Mouse (Mus musculus) erythroblast, adult 5-6 weeks (primary cell): ENCODE measurements around the gene Il27ra. TPM values are rescaled to one million over a fixed set of nuclear protein-coding genes. Genes with fewer than 3 reads are reported as not detected.
"Not testable (repeated sequence)": the region's sequence is repeated elsewhere in the genome, so short reads cannot be mapped to it uniquely, and the experiment has no call there.

ENCODE experiments used
- ATAC-seq: replicated peaks from 2 replicates; pipeline ENCODE4 v1.8.0; 2016; ENCODE audit warnings: moderate number of reproducible peaks, mild to moderate bottlenecking, moderate TSS enrichment, inconsistent platforms; ENCODE audit not compliant: poor library complexity, low FRiP score, severe bottlenecking
- total RNA-seq, 2 experiments: library from RNA; stranded (forward) in 1 of 2; stranded (reverse) in 1 of 2; fragments of 150-400 nt in 1 of 2; fragments of 200-764, 138-1000 nt in 1 of 2; gene quantifications; 2 replicates each; pipeline versions ENCODE4 v1.2.3 to v1.2.4; 2015 to 2017; ENCODE audit warnings: low replicate concordance in 2 of 2

Gene Il27ra
- total RNA-seq, 2 experiments from 2014 or later: 0.17 to 0.96 TPM

- ATAC-seq: peak; percentile 50; the same call in 1 of the 2 replicates
Measured at GRCm38 (mm10) chr8:84024171-84024570, 18.2 kb downstream of the Il27ra start.

GRCm38 (mm10) chr8:84023631-84024030 lies 18.8 kb downstream of the Il27ra start:
- ATAC-seq: no peak

DNA sequence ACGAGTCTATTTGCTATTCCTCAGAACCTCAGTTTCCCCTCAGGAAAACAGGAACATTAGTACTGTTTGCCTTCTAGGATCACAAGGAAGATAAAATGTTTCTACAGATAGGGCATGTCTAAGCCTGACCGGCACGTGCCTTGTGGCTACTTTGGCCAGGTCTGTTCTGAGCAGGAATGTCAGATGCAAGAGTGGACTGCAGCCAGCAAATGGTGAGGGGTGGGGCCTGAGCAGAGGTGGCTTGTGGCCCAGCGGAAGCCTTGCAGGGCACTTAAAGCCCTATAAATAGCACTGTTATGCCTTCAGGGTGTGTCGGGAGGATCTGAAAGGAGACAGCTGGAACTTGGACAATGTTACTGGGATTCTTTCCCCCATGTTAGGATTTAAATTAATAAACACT lies 19.3 kb downstream of the Il27ra start:
- ATAC-seq: no peak

GRCm38 (mm10) chr8:84021569-84021968 lies 20.8 kb downstream of the Il27ra start:
- ATAC-seq: no peak

DNA sequence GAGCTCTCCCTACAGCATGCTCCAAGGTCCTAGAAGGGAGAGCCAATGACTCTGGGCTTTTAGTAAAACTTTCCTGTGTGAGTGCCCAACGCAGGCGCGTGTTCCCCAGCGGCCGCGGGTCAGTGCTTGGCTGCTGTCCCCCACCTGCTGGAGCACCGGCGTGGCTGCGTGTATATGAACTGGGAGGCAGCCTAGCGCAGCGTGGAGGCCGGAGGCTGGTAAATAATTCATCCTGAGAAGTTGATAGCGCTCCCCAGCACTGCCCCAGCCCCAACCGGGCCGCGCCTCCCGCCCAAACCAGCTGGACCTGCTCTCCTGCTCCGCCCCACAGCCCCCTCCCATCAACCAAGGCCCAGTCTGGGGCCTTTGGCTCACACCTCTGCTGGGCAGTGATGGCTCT lies 21.3 kb downstream of the Il27ra start, which contains the start of gene Palm3:
Palm3 (plus strand) TSS at position 376 of the 400 bp plus-strand sequence.
- no peak for ATAC-seq

DNA sequence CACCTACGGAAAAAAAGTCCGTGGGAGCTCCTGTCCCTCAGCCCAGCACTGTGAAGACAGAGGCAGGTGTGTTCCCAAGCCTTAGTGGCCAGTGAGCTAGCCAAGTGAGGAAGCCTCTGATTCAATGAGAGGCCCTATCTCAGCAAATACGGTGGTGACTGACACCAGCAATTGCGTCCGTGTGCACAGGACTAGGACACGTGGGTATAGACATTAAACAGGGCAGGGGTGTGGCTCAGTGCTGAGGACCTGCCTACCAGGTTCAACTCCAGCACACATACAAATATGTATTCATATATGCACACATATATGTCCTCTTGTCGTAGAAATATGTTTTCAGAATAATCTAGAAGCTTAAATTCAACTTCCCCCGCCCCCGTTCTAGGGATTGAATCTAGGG lies 22.7 kb downstream of the Il27ra start:
- no peak for ATAC-seq

- ATAC-seq: no peak
Measured at GRCm38 (mm10) chr8:84015833-84016232, 26.6 kb downstream of the Il27ra start.

DNA sequence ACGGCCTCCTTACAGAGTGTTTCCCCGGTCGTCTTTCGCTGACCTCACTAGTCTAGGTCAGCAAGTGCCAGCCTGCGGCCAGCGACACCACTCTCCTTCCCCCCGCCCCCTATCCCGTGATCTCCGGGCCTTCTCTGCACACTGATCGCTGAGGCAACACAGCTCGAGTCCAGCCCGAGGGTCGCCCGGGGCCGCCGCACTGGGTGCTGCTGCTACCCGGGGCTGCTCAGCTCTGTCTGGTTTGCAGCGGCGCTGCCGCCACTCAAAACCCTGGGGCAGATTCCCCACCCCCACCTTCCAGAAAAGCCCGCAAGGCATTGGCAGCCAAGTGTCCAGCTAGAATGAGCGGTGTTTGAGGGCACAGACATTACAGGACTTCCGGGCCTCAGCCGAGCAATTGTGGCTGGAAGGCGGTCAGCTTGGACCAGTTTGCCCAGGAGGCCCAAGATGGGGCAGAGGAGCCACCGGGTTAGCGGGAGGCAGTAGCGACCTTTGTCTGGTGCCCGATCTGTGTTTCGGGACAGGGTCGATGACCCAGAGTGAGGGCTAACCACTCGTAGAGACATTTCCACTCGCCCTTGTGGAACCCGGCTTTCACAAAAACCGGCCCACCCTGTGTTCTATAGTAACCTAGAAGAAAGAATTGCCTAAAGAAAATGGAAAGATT lies 29.8 kb downstream of the Il27ra start:
- ATAC-seq: no peak

GRCm38 (mm10) chr8:84011705-84012498 lies 30.5 kb downstream of the Il27ra start, which contains the start of gene 2210011C24Rik:
TSS of gene 2210011C24Rik (minus strand) at chr8:84012171.
- no peak for ATAC-seq

- peak; percentile 52; the same call in 1 of the 2 replicates for ATAC-seq
Measured at GRCm38 (mm10) chr8:84010625-84011611, 31.5 kb downstream of the Il27ra start.

- ATAC-seq: peak; percentile 81
Measured at GRCm38 (mm10) chr8:84009876-84010275, 32.5 kb downstream of the Il27ra start.

- ATAC-seq: no peak
Measured at GRCm38 (mm10) chr8:84008362-84008761, 34.0 kb downstream of the Il27ra start.

DNA sequence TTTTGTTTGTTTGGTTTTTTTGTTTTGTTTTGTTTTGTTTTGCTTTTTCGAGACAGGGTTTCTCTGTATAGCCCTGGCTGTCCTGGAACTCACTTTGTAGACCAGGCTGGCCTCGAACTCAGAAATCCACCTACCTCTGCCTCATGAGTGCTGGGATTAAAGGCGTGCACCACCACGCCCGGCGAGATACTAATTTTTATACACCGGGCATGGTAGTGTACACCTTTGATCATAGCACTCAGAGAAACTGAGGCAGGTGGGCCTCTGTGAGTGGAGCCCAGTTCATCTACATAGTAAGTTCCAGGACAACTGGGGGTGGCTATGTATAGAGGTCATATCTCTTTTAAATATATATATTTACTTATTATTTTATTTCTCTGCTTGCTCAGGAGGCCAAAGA lies 36.9 kb downstream of the Il27ra start:
- ATAC-seq: not testable (repeated sequence)

DNA sequence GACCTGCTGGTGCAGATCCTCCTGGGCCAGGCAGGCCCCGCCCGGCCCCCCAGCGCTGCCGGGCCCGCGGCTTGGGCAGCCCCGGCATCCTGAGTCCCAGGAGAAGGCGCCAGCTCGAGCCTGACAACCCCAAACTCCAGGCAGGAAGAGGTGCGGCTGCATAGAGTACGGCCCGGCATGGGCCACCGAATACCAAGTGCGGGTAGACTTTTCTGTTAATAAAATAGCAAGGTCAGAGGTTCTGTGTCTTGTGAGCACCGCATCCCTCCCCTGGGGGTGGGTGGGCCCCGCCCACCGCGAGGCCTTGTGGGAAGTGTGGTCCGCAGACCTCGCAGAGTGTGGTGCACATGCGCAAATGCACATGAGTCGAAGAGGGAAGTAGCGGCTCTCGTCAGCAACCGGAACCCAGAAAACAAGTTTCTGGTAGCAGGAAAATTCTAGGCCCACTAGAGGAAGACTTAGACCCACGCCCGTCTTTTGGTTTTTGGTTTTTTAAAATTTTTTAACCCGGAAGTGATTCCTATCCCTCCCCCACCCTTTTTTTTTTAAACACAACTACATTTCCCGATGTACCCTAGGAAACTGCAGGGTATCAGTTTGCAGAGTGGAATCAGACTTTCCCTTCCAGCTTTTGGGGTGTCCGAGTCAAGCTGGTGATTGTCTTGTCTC lies 37.7 kb downstream of the Il27ra start:
- peak; percentile 98 for ATAC-seq

GRCm38 (mm10) chr8:84003612-84004246 lies 38.7 kb downstream of the Il27ra start:
- ATAC-seq: no peak

GRCm38 (mm10) chr8:84002957-84003611 lies 39.3 kb downstream of the Il27ra start:
- ATAC-seq: no peak

DNA sequence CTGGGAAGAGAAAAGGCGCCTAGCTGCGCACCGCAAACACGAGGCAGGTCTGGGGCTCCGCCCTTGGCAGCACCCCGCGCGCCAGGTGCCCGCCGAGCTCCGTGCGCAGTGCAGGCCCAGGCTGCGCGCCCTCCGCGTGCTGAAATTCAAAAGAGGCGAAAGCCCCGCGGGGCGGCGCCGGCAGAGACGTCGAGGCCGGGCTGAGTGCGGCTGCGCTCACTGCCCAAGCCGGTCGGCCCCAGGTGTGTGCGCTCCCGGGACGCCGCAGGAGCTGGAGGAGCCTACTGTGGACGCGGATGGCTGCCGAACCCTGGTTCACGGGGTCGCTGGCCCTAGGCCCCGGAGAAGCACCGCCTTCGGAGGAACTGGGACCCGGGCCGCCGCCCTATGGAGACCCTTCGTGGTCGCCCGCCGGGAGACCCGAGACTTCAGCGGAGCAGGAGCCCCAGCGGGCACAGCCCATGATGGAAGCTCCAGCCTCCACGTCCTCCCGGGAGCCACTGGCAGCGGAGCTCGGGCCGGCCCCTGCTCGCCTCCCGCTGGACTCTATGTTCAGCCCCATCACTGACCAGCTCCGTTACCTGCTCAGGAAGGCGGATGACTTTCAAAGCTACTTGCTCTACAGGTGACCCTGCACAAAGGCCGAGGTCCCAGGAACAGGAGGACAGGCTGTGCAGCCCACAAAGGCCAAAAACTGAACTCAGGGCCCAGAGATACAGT lies 40.9 kb downstream of the Il27ra start, which contains the start of gene 1700067K01Rik:
1700067K01Rik (plus strand) TSS at position 222 of the 720 bp plus-strand sequence.
- ATAC-seq: no peak

DNA sequence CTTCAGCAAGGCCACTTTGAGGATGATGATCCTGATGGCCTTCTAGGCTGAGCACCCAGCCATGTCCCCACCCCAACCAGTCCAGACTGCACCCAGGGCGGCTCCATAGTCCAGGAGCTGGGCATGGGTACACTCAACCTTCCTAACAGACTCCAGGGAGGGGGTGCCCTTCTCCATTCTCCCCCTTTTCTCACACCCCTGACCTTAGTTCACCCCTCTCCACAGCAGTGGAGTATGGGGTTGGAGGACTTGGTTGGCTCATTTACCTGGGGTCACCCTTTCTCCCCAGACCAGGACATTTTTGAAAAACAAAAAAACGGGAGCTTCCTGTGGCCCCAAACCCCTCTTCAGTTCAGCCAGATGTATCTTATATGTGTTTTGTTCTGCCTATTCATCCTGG lies 42.6 kb downstream of the Il27ra start:
- ATAC-seq: no peak
